Mouse (Mus musculus): ENCODE data around the gene 1110012L19Rik. TPM values are rescaled to one million over a fixed set of nuclear protein-coding genes. Genes with fewer than 3 reads are reported as not detected.
A peak's percentile ranks its signal among the peaks of the same experiment; 100 is the strongest.
"Not testable (repeated sequence)": the region's sequence is repeated elsewhere in the genome, so short reads cannot be mapped to it uniquely, and the experiment has no call there.

1110012L19Rik gene
- polyA plus RNA-seq (2015; fragmentation: Nextera tagmentation; extraction: Ambion mirVana): 26.8 and 29.5 TPM in 2 replicates

- H3K27me3 ChIP-seq (ENCODE audit: control insufficient read depth, insufficient read depth, low read length): no peaks in the 10 kb centered on the region
- ATAC-seq (replicated peaks; ENCODE audit: extremely low read depth, insufficient read depth, low FRiP score): peak; percentile 87
- no peaks in the 10 kb centered on the region for H3K9me3 ChIP-seq (replicated peaks; ENCODE audit: control insufficient read depth, low read length)
- peak within 1 kb of the TSS; percentile 86 for H3K27ac ChIP-seq (ENCODE audit: low read length)
- WGBS: 9% methylated on average over 22 of the region's 22 CpGs
- H3K4me1 ChIP-seq (ENCODE audit: control insufficient read depth, insufficient read depth, low read length): peaks cover 9% of the 10 kb centered on the region
- peak within 1 kb of the TSS; percentile 68 for H3K4me3 ChIP-seq (ENCODE audit: low read length)
- peaks cover 6% of the 10 kb centered on the region; the same call in 1 of the 2 replicates for H3K36me3 ChIP-seq (ENCODE audit: control insufficient read depth, insufficient read depth)
- peak within 1 kb of the TSS; percentile 71 for H3K9ac ChIP-seq (ENCODE audit: low read length)
- H3K4me2 ChIP-seq (ENCODE audit: low read depth, low read length): peak within 1 kb of the TSS; percentile 62
Measured at GRCm38 (mm10) chrX:70385276-70385961, at the start of gene 1110012L19Rik. TSS of gene 1110012L19Rik (plus strand) at chrX:70385877.

- Histone ChIP-seq H3K27ac (ENCODE audit: low read length) (no peak overlapping the region), H3K4me2 (ENCODE audit: low read depth, low read length) (no peak overlapping the region), H3K36me3 (ENCODE audit: control insufficient read depth, insufficient read depth) (peaks cover 2% of the 10 kb centered on the region; the same call in 1 of the 2 replicates), H3K27me3 (ENCODE audit: control insufficient read depth, insufficient read depth, low read length) (no peaks in the 10 kb centered on the region), H3K4me1 (ENCODE audit: control insufficient read depth, insufficient read depth, low read length) (0 out of 2 replicates have a peak, but pooled peaks cover 2% of the 10 kb centered on the region), H3K9me3 (replicated peaks; ENCODE audit: control insufficient read depth, low read length) (no peaks in the 10 kb centered on the region), H3K9ac (ENCODE audit: low read length) (no peak overlapping the region), H3K4me3 (ENCODE audit: low read length) (no peak overlapping the region)
- WGBS: 70% methylated on average over 7 of the region's 7 CpGs
- ATAC-seq (replicated peaks; ENCODE audit: extremely low read depth, insufficient read depth, low FRiP score): no peak
Measured at GRCm38 (mm10) chrX:70362985-70363384, 22.7 kb upstream of the 1110012L19Rik start.

GRCm38 (mm10) chrX:70363446-70363845 lies 22.2 kb upstream of the 1110012L19Rik start:
- no peak overlapping the region for H3K4me2 ChIP-seq (ENCODE audit: low read depth, low read length)
- H3K27me3 ChIP-seq (ENCODE audit: control insufficient read depth, insufficient read depth, low read length): no peaks in the 10 kb centered on the region
- H3K9ac ChIP-seq (ENCODE audit: low read length): no peak overlapping the region
- H3K9me3 ChIP-seq (replicated peaks; ENCODE audit: control insufficient read depth, low read length): no peaks in the 10 kb centered on the region
- H3K27ac ChIP-seq (ENCODE audit: low read length): no peak overlapping the region
- 80% methylated on average over 5 of the region's 5 CpGs for WGBS
- H3K4me3 ChIP-seq (ENCODE audit: low read length): no peak overlapping the region
- H3K36me3 ChIP-seq (ENCODE audit: control insufficient read depth, insufficient read depth): peaks cover 2% of the 10 kb centered on the region; the same call in 1 of the 2 replicates
- 0 out of 2 replicates have a peak, but pooled peaks cover 2% of the 10 kb centered on the region for H3K4me1 ChIP-seq (ENCODE audit: control insufficient read depth, insufficient read depth, low read length)
- ATAC-seq (replicated peaks; ENCODE audit: extremely low read depth, insufficient read depth, low FRiP score): no peak

- no peaks in the 10 kb centered on the region for H3K27me3 ChIP-seq (ENCODE audit: control insufficient read depth, insufficient read depth, low read length)
- H3K4me3 ChIP-seq (ENCODE audit: low read length): peak overlapping the region; percentile 61
- peak overlapping the region; percentile 70 for H3K9ac ChIP-seq (ENCODE audit: low read length)
- no peak for ATAC-seq (replicated peaks; ENCODE audit: extremely low read depth, insufficient read depth, low FRiP score)
- no peaks in the 10 kb centered on the region for H3K9me3 ChIP-seq (replicated peaks; ENCODE audit: control insufficient read depth, low read length)
- H3K4me1 ChIP-seq (ENCODE audit: control insufficient read depth, insufficient read depth, low read length): 0 out of 2 replicates have a peak, but pooled peaks cover 2% of the 10 kb centered on the region
- peaks cover 2% of the 10 kb centered on the region; the same call in 1 of the 2 replicates for H3K36me3 ChIP-seq (ENCODE audit: control insufficient read depth, insufficient read depth)
- peak overlapping the region; percentile 63 for H3K4me2 ChIP-seq (ENCODE audit: low read depth, low read length)
- 71% methylated on average over 1 of the region's 1 CpGs for WGBS
- H3K27ac ChIP-seq (ENCODE audit: low read length): no peak overlapping the region
Measured at GRCm38 (mm10) chrX:70364202-70364601, 21.5 kb upstream of the 1110012L19Rik start.

- ATAC-seq (replicated peaks; ENCODE audit: extremely low read depth, insufficient read depth, low FRiP score): peak; percentile 93
- H3K9ac ChIP-seq (ENCODE audit: low read length): peak within 1 kb of the TSS; percentile 70
- H3K36me3 ChIP-seq (ENCODE audit: control insufficient read depth, insufficient read depth): no peaks in the 10 kb centered on the region; the same call in 1 of the 2 replicates
- no peaks in the 10 kb centered on the region for H3K9me3 ChIP-seq (replicated peaks; ENCODE audit: control insufficient read depth, low read length)
- peak within 1 kb of the TSS; percentile 63 for H3K27ac ChIP-seq (ENCODE audit: low read length)
- 20% methylated on average over 40 of the region's 45 CpGs for WGBS
- H3K4me2 ChIP-seq (ENCODE audit: low read depth, low read length): peak within 1 kb of the TSS; percentile 63
- H3K27me3 ChIP-seq (ENCODE audit: control insufficient read depth, insufficient read depth, low read length): no peaks in the 10 kb centered on the region
- H3K4me1 ChIP-seq (ENCODE audit: control insufficient read depth, insufficient read depth, low read length): 0 out of 2 replicates have a peak, but pooled peaks cover 2% of the 10 kb centered on the region
- H3K4me3 ChIP-seq (ENCODE audit: low read length): peak within 1 kb of the TSS; percentile 61
Measured at GRCm38 (mm10) chrX:70364661-70365613, 20.7 kb upstream of the 1110012L19Rik start, which contains the start of gene Ids. TSS of gene Ids (minus strand) at chrX:70365084.

- not testable (repeated sequence) for H3K4me2 ChIP-seq (ENCODE audit: low read depth, low read length); H3K4me1 ChIP-seq (ENCODE audit: control insufficient read depth, insufficient read depth, low read length); H3K36me3 ChIP-seq (ENCODE audit: control insufficient read depth, insufficient read depth); ATAC-seq (replicated peaks; ENCODE audit: extremely low read depth, insufficient read depth, low FRiP score); H3K9me3 ChIP-seq (replicated peaks; ENCODE audit: control insufficient read depth, low read length); H3K27ac ChIP-seq (ENCODE audit: low read length); H3K4me3 ChIP-seq (ENCODE audit: low read length); H3K27me3 ChIP-seq (ENCODE audit: control insufficient read depth, insufficient read depth, low read length); H3K9ac ChIP-seq (ENCODE audit: low read length)
- 13% methylated on average over 1 of the region's 6 CpGs for WGBS
Measured at GRCm38 (mm10) chrX:70369758-70370157, 15.9 kb upstream of the 1110012L19Rik start.

GRCm38 (mm10) chrX:70374469-70375110 lies 11.1 kb upstream of the 1110012L19Rik start:
- H3K27ac ChIP-seq (ENCODE audit: low read length); ATAC-seq (replicated peaks; ENCODE audit: extremely low read depth, insufficient read depth, low FRiP score); H3K9ac ChIP-seq (ENCODE audit: low read length); H3K27me3 ChIP-seq (ENCODE audit: control insufficient read depth, insufficient read depth, low read length); H3K4me1 ChIP-seq (ENCODE audit: control insufficient read depth, insufficient read depth, low read length); H3K4me2 ChIP-seq (ENCODE audit: low read depth, low read length); H3K36me3 ChIP-seq (ENCODE audit: control insufficient read depth, insufficient read depth); H3K4me3 ChIP-seq (ENCODE audit: low read length); H3K9me3 ChIP-seq (replicated peaks; ENCODE audit: control insufficient read depth, low read length): not testable (repeated sequence)
- 62% methylated on average over 6 of the region's 6 CpGs for WGBS

GRCm38 (mm10) chrX:70384917-70385275 lies 781 bp upstream of the 1110012L19Rik start:
- peak overlapping the region; percentile 52 for H3K4me2 ChIP-seq (ENCODE audit: low read depth, low read length)
- H3K36me3 ChIP-seq (ENCODE audit: control insufficient read depth, insufficient read depth): peaks cover 6% of the 10 kb centered on the region; the same call in 1 of the 2 replicates
- H3K9ac ChIP-seq (ENCODE audit: low read length): peak overlapping the region; percentile 71; the same call in 1 of the 2 replicates
- peak overlapping the region; percentile 68 for H3K4me3 ChIP-seq (ENCODE audit: low read length)
- peaks cover 9% of the 10 kb centered on the region for H3K4me1 ChIP-seq (ENCODE audit: control insufficient read depth, insufficient read depth, low read length)
- WGBS: 35% methylated on average over 3 of the region's 3 CpGs
- peak overlapping the region; percentile 86; the same call in 1 of the 2 replicates for H3K27ac ChIP-seq (ENCODE audit: low read length)
- no peaks in the 10 kb centered on the region for H3K9me3 ChIP-seq (replicated peaks; ENCODE audit: control insufficient read depth, low read length)
- no peaks in the 10 kb centered on the region for H3K27me3 ChIP-seq (ENCODE audit: control insufficient read depth, insufficient read depth, low read length)
- no peak for ATAC-seq (replicated peaks; ENCODE audit: extremely low read depth, insufficient read depth, low FRiP score)
